Mouse (Mus musculus): ENCODE measurements around the gene Gse1.

- TF ChIP-seq GATA1 (IDR thresholded peaks at IDR 0.05; ENCODE audit: low read length) (no peak), TAL1 (IDR thresholded peaks at IDR 0.05; ENCODE audit: low read length) (no peak)
These were observed 145.8 kb downstream of the Gse1 start for GRCm38 (mm10) chr8:120374070-120374469.
